Mouse (Mus musculus): ENCODE results near the gene Fam81a. TPM values are rescaled to one million over a fixed set of nuclear protein-coding genes. Genes with fewer than 3 reads are reported as not detected.

Fam81a gene
- polyA plus RNA-seq, 1 experiment: 0.32 TPM

- Histone ChIP-seq H3K27me3 (ENCODE audit: control insufficient read depth, insufficient read depth, low read length) (no peaks in the 10 kb centered on the region), H3K4me1 (ENCODE audit: control insufficient read depth, insufficient read depth, low read length) (no peaks in the 10 kb centered on the region), H3K4me3 (ENCODE audit: control insufficient read depth, low read depth, low read length) (no peak overlapping the region), H3K36me3 (ENCODE audit: control insufficient read depth, insufficient read depth, low read length) (no peaks in the 10 kb centered on the region), H3K27ac (ENCODE audit: control insufficient read depth, insufficient read depth, low read depth, low read length) (no peak overlapping the region)
- no peak for TF ChIP-seq CTCF (IDR thresholded peaks at IDR 0.05; ENCODE audit: control insufficient read depth, insufficient read depth, insufficient replicate concordance, low read depth, low read length)
- no peak for TF ChIP-seq POLR2A (IDR thresholded peaks at IDR 0.05; ENCODE audit: control insufficient read depth, low read depth, low read length)
Observed at GRCm38 (mm10) chr9:70088786-70089096, 53.6 kb downstream of the Fam81a start.

- Histone ChIP-seq H3K27ac (ENCODE audit: control insufficient read depth, insufficient read depth, low read depth, low read length) (no peak overlapping the region), H3K4me1 (ENCODE audit: control insufficient read depth, insufficient read depth, low read length) (no peaks in the 10 kb centered on the region), H3K4me3 (ENCODE audit: control insufficient read depth, low read depth, low read length) (no peak overlapping the region), H3K27me3 (ENCODE audit: control insufficient read depth, insufficient read depth, low read length) (no peaks in the 10 kb centered on the region), H3K36me3 (ENCODE audit: control insufficient read depth, insufficient read depth, low read length) (no peaks in the 10 kb centered on the region)
- no peak for TF ChIP-seq POLR2A (IDR thresholded peaks at IDR 0.05; ENCODE audit: control insufficient read depth, low read depth, low read length)
- no peak for TF ChIP-seq CTCF (IDR thresholded peaks at IDR 0.05; ENCODE audit: control insufficient read depth, insufficient read depth, insufficient replicate concordance, low read depth, low read length)
Observed at GRCm38 (mm10) chr9:70088041-70088785, 54.1 kb downstream of the Fam81a start.

GRCm38 (mm10) chr9:70087379-70087778 lies 55.0 kb downstream of the Fam81a start:
- no peaks in the 10 kb centered on the region for H3K36me3 ChIP-seq (ENCODE audit: control insufficient read depth, insufficient read depth, low read length)
- H3K27me3 ChIP-seq (ENCODE audit: control insufficient read depth, insufficient read depth, low read length): no peaks in the 10 kb centered on the region
- TF ChIP-seq CTCF (IDR thresholded peaks at IDR 0.05; ENCODE audit: control insufficient read depth, insufficient read depth, insufficient replicate concordance, low read depth, low read length) (no peak), POLR2A (IDR thresholded peaks at IDR 0.05; ENCODE audit: control insufficient read depth, low read depth, low read length) (no peak)
- peaks cover 1% of the 10 kb centered on the region; the same call in 1 of the 2 replicates for H3K4me1 ChIP-seq (ENCODE audit: control insufficient read depth, insufficient read depth, low read length)
- no peak overlapping the region for H3K27ac ChIP-seq (ENCODE audit: control insufficient read depth, insufficient read depth, low read depth, low read length)
- H3K4me3 ChIP-seq (ENCODE audit: control insufficient read depth, low read depth, low read length): no peak overlapping the region

GRCm38 (mm10) chr9:70086091-70086490 lies 56.3 kb downstream of the Fam81a start:
- no peak for TF ChIP-seq CTCF (IDR thresholded peaks at IDR 0.05; ENCODE audit: control insufficient read depth, insufficient read depth, insufficient replicate concordance, low read depth, low read length)
- no peak for TF ChIP-seq POLR2A (IDR thresholded peaks at IDR 0.05; ENCODE audit: control insufficient read depth, low read depth, low read length)
- Histone ChIP-seq H3K27me3 (ENCODE audit: control insufficient read depth, insufficient read depth, low read length) (no peaks in the 10 kb centered on the region), H3K4me1 (ENCODE audit: control insufficient read depth, insufficient read depth, low read length) (peaks cover 5% of the 10 kb centered on the region), H3K36me3 (ENCODE audit: control insufficient read depth, insufficient read depth, low read length) (no peaks in the 10 kb centered on the region), H3K4me3 (ENCODE audit: control insufficient read depth, low read depth, low read length) (no peak overlapping the region), H3K27ac (ENCODE audit: control insufficient read depth, insufficient read depth, low read depth, low read length) (no peak overlapping the region)

- Histone ChIP-seq H3K36me3 (ENCODE audit: control insufficient read depth, insufficient read depth, low read length) (no peaks in the 10 kb centered on the region), H3K27ac (ENCODE audit: control insufficient read depth, insufficient read depth, low read depth, low read length) (no peak overlapping the region), H3K4me3 (ENCODE audit: control insufficient read depth, low read depth, low read length) (no peak overlapping the region), H3K27me3 (ENCODE audit: control insufficient read depth, insufficient read depth, low read length) (no peaks in the 10 kb centered on the region), H3K4me1 (ENCODE audit: control insufficient read depth, insufficient read depth, low read length) (peaks cover 5% of the 10 kb centered on the region)
- TF ChIP-seq CTCF (IDR thresholded peaks at IDR 0.05; ENCODE audit: control insufficient read depth, insufficient read depth, insufficient replicate concordance, low read depth, low read length) (peak; percentile 31; the same call in 1 of the 2 replicates), POLR2A (IDR thresholded peaks at IDR 0.05; ENCODE audit: control insufficient read depth, low read depth, low read length) (no peak)
Observed at GRCm38 (mm10) chr9:70084107-70084506, 58.3 kb downstream of the Fam81a start.

- H3K36me3 ChIP-seq (ENCODE audit: control insufficient read depth, insufficient read depth, low read length): no peaks in the 10 kb centered on the region
- TF ChIP-seq CTCF (IDR thresholded peaks at IDR 0.05; ENCODE audit: control insufficient read depth, insufficient read depth, insufficient replicate concordance, low read depth, low read length) (no peak), POLR2A (IDR thresholded peaks at IDR 0.05; ENCODE audit: control insufficient read depth, low read depth, low read length) (no peak)
- H3K4me1 ChIP-seq (ENCODE audit: control insufficient read depth, insufficient read depth, low read length): peaks cover 5% of the 10 kb centered on the region
- H3K27ac ChIP-seq (ENCODE audit: control insufficient read depth, insufficient read depth, low read depth, low read length): no peak overlapping the region
- no peaks in the 10 kb centered on the region for H3K27me3 ChIP-seq (ENCODE audit: control insufficient read depth, insufficient read depth, low read length)
- H3K4me3 ChIP-seq (ENCODE audit: control insufficient read depth, low read depth, low read length): peak overlapping the region; percentile 77
Observed at GRCm38 (mm10) chr9:70082357-70083204, 59.8 kb downstream of the Fam81a start.

- Histone ChIP-seq H3K27ac (ENCODE audit: control insufficient read depth, insufficient read depth, low read depth, low read length) (no peak overlapping the region), H3K27me3 (ENCODE audit: control insufficient read depth, insufficient read depth, low read length) (no peaks in the 10 kb centered on the region), H3K4me3 (ENCODE audit: control insufficient read depth, low read depth, low read length) (no peak overlapping the region), H3K36me3 (ENCODE audit: control insufficient read depth, insufficient read depth, low read length) (no peaks in the 10 kb centered on the region), H3K4me1 (ENCODE audit: control insufficient read depth, insufficient read depth, low read length) (peaks cover 5% of the 10 kb centered on the region)
- no peak for TF ChIP-seq POLR2A (IDR thresholded peaks at IDR 0.05; ENCODE audit: control insufficient read depth, low read depth, low read length)
- no peak for TF ChIP-seq CTCF (IDR thresholded peaks at IDR 0.05; ENCODE audit: control insufficient read depth, insufficient read depth, insufficient replicate concordance, low read depth, low read length)
Observed at GRCm38 (mm10) chr9:70081767-70082166, 60.6 kb downstream of the Fam81a start.

Measured in testis, adult 2 months (tissue).